Mouse (Mus musculus): ENCODE data around the gene Cerkl.

GRCm38 (mm10) chr2:79398831-79399230 is 57.8 kb downstream of the Cerkl start:
- TF ChIP-seq CTCF (IDR thresholded peaks at IDR 0.05; ENCODE audit: control insufficient read depth, insufficient read depth, insufficient replicate concordance, low read depth, low read length): no peak
- no peak for TF ChIP-seq POLR2A (IDR thresholded peaks at IDR 0.05; ENCODE audit: control insufficient read depth, low read depth, low read length)
